Mouse (Mus musculus): ENCODE measurements around the gene AL732309.1.

AL732309.1 gene

GRCm38 (mm10) chr2:25213266-25213865 is 33.3 kb downstream of the AL732309.1 start:
- no peak for DNase-seq (ENCODE audit: low spot score)

DNA sequence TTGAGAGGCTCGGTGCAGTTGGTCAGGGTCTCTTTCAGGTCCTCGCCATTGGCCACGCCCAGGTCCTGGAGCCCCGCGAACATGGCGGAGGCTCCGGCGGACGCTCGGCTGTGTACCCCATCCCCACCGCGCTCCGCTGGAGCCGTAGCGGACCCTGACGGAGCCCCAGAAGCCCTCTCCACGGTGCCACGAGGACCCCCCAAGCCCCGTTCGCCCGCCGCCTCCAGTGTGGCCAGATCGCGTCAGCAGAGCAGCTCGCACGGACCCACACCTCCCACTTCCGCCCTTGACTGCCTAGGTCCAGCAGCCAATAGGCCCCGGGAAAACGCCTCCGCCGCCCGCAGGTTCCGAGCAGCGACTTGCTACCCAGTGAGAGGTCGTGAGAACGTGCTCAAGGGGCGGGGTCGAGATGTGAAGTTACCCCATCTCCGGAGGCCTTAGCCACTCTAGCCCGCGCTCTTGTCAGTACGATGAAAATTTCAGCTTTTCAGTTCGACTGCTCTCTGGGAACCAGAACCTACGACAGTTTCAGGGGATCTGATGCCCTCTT is 35.5 kb downstream of the AL732309.1 start, which contains the start of gene Nelfb:
Gene Nelfb (minus strand): TSS at position 369 of the 550 bp plus-strand sequence.
- peak; percentile 91 for DNase-seq (ENCODE audit: low spot score)

- no peak for DNase-seq (ENCODE audit: low spot score)
Observed at GRCm38 (mm10) chr2:25210686-25211085, 36.0 kb downstream of the AL732309.1 start.

DNA sequence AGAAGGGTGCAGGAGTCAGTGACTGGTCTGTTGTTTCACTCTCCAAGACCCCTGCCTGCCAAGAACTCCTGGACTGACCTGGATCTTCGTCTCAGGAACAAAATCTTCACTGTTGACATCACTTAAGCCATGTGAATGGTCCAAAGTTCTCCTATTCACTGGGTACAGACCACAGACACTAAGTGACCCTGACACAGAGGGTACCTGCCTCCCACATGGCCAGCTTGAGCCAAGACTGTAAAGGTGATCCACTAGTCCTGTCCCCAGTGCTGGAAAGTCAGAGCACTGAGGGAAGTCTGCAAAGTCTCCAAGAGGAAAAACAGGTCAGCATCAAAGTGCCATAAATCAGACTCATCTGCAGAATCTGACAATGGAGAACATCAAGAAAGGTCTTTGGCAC is 39.1 kb downstream of the AL732309.1 start:
- no peak for DNase-seq (ENCODE audit: low spot score)

- DNase-seq (ENCODE audit: low spot score) = peak; percentile 70
Observed at GRCm38 (mm10) chr2:25203631-25204214, 42.9 kb downstream of the AL732309.1 start.

- DNase-seq (ENCODE audit: low spot score) = no peak
Observed at GRCm38 (mm10) chr2:25200631-25201030, 46.0 kb downstream of the AL732309.1 start.

DNA sequence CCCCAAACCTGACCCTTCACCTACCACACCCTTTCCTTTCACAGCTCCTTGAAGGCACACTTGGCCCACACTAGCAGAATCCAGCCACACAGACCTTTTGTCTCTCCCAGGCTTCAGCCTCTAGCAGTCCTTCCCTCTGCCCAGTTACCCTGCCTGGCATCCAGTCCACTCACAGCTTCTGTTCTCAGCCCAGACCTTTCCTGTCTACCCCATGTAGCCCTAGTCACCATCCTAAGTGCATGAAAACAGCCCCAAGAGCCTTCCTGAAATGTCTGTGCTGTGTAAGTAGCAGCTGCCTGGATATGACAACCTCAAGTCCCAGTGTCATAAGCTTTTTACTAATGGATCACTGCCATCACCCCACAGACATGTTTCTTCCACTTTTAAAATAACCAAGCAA is 48.7 kb downstream of the AL732309.1 start:
- no peak for DNase-seq (ENCODE audit: low spot score)

GRCm38 (mm10) chr2:25197191-25197590 is 49.5 kb downstream of the AL732309.1 start:
- DNase-seq (ENCODE audit: low spot score) = no peak

DNA sequence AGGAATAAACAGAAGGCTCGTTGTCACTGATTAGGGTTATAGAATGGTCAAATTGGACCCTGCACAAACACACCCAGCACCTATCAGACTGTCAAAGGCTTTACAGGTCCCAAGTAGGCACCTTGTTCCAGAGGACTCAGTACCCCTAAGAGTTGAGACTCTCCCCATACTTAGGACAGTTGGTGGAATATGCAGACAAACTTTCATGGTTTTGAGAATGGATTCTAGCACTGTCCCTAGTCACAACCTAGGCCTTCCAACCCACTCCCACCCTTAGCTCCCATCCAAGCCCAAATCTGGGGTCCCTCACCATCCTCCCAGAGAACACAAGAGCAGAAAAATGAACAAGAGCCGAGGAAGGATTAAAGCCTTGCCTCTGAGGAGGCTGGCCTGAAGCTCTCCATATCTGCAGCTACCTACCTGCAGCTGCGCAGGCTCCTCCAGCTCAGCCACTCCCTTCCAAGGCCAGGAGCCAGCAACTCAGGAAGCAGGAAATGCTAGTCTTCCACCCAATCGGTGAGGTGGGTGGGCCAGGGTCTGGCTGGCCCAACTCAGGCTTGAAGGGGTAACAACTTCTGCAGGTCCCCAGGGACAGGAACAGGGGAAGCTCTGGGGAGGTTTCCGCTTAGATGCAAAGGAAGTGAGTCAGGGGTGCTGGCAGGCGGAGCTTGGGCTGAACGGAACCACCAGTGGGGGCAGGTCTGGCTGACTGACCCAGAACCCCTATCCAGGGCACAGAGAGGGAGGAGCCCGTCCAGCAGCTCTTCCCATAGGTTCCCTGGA is 50.3 kb downstream of the AL732309.1 start, which contains the start of gene Tor4a:
Gene Tor4a (minus strand): TSS at position 715 of the 783 bp plus-strand sequence.
- peak; percentile 49 for DNase-seq (ENCODE audit: low spot score)

GRCm38 (mm10) chr2:25195211-25196156 is 51.2 kb downstream of the AL732309.1 start:
- no peak for DNase-seq (ENCODE audit: low spot score)

Data from MN1 (cell line).